Comparison of ENCODE assay signal across 8 mouse cellular contexts in the genomic region with DNA sequence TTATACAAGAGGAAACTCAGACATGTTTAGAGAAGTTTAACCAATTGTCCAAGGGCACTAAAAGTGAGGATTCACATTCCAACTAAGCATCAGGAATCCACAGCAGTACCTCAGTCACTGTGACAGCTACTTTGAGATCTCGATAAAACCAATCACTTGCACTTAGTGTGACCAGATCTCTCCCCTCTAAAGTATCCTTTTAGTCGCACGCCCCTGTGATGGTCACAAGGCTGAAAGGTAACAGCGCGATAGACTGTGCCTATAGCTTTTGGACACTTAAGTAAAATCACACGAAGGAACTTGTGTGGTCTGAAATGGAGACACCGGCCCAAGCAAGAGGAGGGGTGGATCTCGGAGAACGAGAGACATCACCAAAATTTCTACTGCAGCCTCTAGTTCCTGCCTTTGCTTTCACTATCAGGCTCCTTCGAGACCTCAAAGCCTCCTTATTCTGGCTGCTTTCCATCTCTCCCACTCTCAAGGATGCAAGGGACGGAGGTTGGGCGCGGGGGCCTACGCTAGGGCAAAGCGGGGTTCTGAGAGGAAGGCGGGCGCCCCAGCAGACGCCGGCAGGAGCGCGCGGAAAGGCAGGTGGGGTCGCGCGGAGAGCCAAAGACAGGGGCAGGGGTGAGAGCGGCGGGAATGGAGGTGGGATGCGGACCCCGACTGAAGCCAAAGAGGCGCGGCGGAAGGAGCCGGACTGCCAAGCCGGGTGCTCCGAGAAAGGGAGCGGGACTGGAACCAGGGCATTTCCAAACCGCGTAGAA. TPM values are rescaled to one million over a fixed set of nuclear protein-coding genes. Genes with fewer than 3 reads are reported as not detected.
DNase-seq lines count a peak whose midpoint lies in the region; ATAC-seq and TF ChIP-seq lines count a peak whose summit lies in the region.

Gene Samd15 (plus strand): TSS at position 518 of the 767 bp plus-strand sequence.

- no peaks in the 10 kb centered on the region for H3K36me3 ChIP-seq in midbrain, embryonic 16.5 days (ENCODE audit: control insufficient read depth, insufficient read depth, low read length)
- H3K36me3 ChIP-seq in stomach, postnatal 0 days (ENCODE audit: control insufficient read depth, insufficient read depth, low read length) = no peaks in the 10 kb centered on the region

- peak within 1 kb of the TSS; percentile 90 for H3K27ac ChIP-seq in midbrain, embryonic 16.5 days (ENCODE audit: low read length)
- H3K27ac ChIP-seq in stomach, postnatal 0 days (replicated peaks) = peak within 1 kb of the TSS; percentile 67

- peak; percentile 31 for DNase-seq in urinary bladder, adult 2 months (ENCODE audit: low spot score)
- DNase-seq in urinary bladder, postnatal 10 days (ENCODE audit: low spot score) = no peak
- DNase-seq in embryo, embryonic 10.5 days (ENCODE audit: low spot score) = peak; percentile 51
- peak; percentile 37 to 38 for DNase-seq in heart, adult 9 months (ENCODE audit: low spot score in 2 of 2)
- DNase-seq in kidney, adult 18-20 months = peak; percentile 45
- DNase-seq in liver = peak; percentile 17
- peak; percentile 38 for DNase-seq in stomach, postnatal 0 days (ENCODE audit: low spot score)

- H3K27me3 ChIP-seq in midbrain, embryonic 16.5 days (ENCODE audit: control insufficient read depth, insufficient read depth, low read depth, low read length) = no peaks in the 10 kb centered on the region
- no peaks in the 10 kb centered on the region for H3K27me3 ChIP-seq in stomach, postnatal 0 days (ENCODE audit: control insufficient read depth, insufficient read depth, low read length)

- ATAC-seq in midbrain, embryonic 16.5 days = peak; percentile 64
- ATAC-seq in stomach, postnatal 0 days (ENCODE audit: low FRiP score, low TSS enrichment) = peak; percentile 62

- no peak for TF ChIP-seq EP300 in stomach, postnatal 0 days (optimal IDR thresholded peaks at IDR 0.05)

- peaks cover 13% of the 10 kb centered on the region for H3K4me1 ChIP-seq in midbrain, embryonic 16.5 days (ENCODE audit: control insufficient read depth, insufficient read depth, low read length)
- no peaks in the 10 kb centered on the region for H3K4me1 ChIP-seq in stomach, postnatal 0 days (replicated peaks; ENCODE audit: control insufficient read depth, insufficient read depth)

- H3K4me2 ChIP-seq in midbrain, embryonic 16.5 days (ENCODE audit: low read length) = peak within 1 kb of the TSS; percentile 70
- peak within 1 kb of the TSS; percentile 97 for H3K4me2 ChIP-seq in stomach, postnatal 0 days (replicated peaks; ENCODE audit: low read depth)

- H3K4me3 ChIP-seq in midbrain, embryonic 16.5 days (ENCODE audit: low read depth, low read length) = peak within 1 kb of the TSS; percentile 72
- H3K4me3 ChIP-seq in stomach, postnatal 0 days (ENCODE audit: low read depth, low read length) = peak within 1 kb of the TSS; percentile 90

- under 1% methylated on average over 38 of the region's 38 CpGs for WGBS in midbrain, embryonic 16.5 days
- under 1% methylated on average over 34 of the region's 38 CpGs for WGBS in stomach, postnatal 0 days

- H3K9ac ChIP-seq in midbrain, embryonic 16.5 days (ENCODE audit: low read depth, low read length) = peak within 1 kb of the TSS; percentile 92
- H3K9ac ChIP-seq in stomach, postnatal 0 days (ENCODE audit: low read length) = peak within 1 kb of the TSS; percentile 94

- no peaks in the 10 kb centered on the region for H3K9me3 ChIP-seq in midbrain, embryonic 16.5 days (replicated peaks; ENCODE audit: control insufficient read depth, low read length, poor library complexity, severe bottlenecking)
- H3K9me3 ChIP-seq in stomach, postnatal 0 days (ENCODE audit: control insufficient read depth, low read length) = no peaks in the 10 kb centered on the region

- no peak for TF ChIP-seq CTCF in stomach, postnatal 0 days (IDR thresholded peaks at IDR 0.05; ENCODE audit: low read depth)

RNA-seq across cellular contexts. Expression of gene Samd15, which starts in this region (rescaled TPM):
- 0.43 and 0.56 TPM in 2 replicates for polyA plus RNA-seq in urinary bladder, adult 2 months (2012; rRNA removed)
- polyA plus RNA-seq in midbrain, embryonic 16.5 days (2015; fragmentation: Nextera tagmentation; extraction: Ambion mirVana) = 2.2 and 2.6 TPM in 2 replicates
- 0.85 and 1.0 TPM in 2 replicates for polyA plus RNA-seq in stomach, postnatal 0 days (2015; fragmentation: Nextera tagmentation; extraction: Ambion mirVana)

Comparison
In these comparisons a context has a peak if more than half of its experiments do, and no peak if none do; other contexts are left out.
1. Peak in DNase-seq in urinary bladder, adult 2 months; RNA of the gene not detected or under 1 TPM.